Mouse (Mus musculus) embryonic facial prominence, embryonic 13.5 days (tissue): ENCODE results near the gene Zbtb1. TPM values are rescaled to one million over a fixed set of nuclear protein-coding genes. Genes with fewer than 3 reads are reported as not detected.

Experiments
- ATAC-seq: fragments of 200-750 bp; cut with Nextera tagmentation; 2 replicates; pipeline ENCODE4 v1.8.0; 2017; ENCODE audit warnings: low read depth; ENCODE audit not compliant: insufficient number of reproducible peaks, insufficient read depth, low FRiP score, low TSS enrichment
- H3K27ac ChIP-seq: fragments of 300-500 bp; sonication (generic); 2 replicates; pipeline ENCODE4 v1.5.1; 2015; ENCODE audit warnings: moderate library complexity, mild to moderate bottlenecking, inconsistent platforms
- H3K27me3 ChIP-seq: fragments of 300-500 bp; sonication (generic); 2 replicates; pipeline ENCODE4 v1.6.1; 2015; ENCODE audit warnings: mild to moderate bottlenecking, inconsistent platforms
- H3K36me3 ChIP-seq: fragments of 300-500 bp; sonication (generic); 2 replicates; pipeline ENCODE4 v1.6.1; 2015; ENCODE audit warnings: mild to moderate bottlenecking, inconsistent platforms
- H3K4me1 ChIP-seq: fragments of 300-500 bp; sonication (generic); 2 replicates; pipeline ENCODE4 v1.6.1; 2015; ENCODE audit warnings: inconsistent platforms
- H3K4me2 ChIP-seq: fragments of 300-500 bp; sonication (generic); 2 replicates; pipeline ENCODE4 v1.6.1; 2015; ENCODE audit warnings: moderate library complexity, mild to moderate bottlenecking, inconsistent platforms
- H3K4me3 ChIP-seq: fragments of 300-500 bp; sonication (generic); 2 replicates; pipeline ENCODE4 v1.5.1; 2015; ENCODE audit warnings: mild to moderate bottlenecking, inconsistent platforms
- H3K9ac ChIP-seq: fragments of 300-500 bp; sonication (generic); 2 replicates; pipeline ENCODE4 v1.6.1; 2015; ENCODE audit warnings: mild to moderate bottlenecking, inconsistent platforms
- H3K9me3 ChIP-seq: fragments of 300-500 bp; sonication (generic); 2 replicates; pipeline ENCODE4 v1.6.1; 2016; ENCODE audit warnings: inconsistent platforms
- WGBS: fragments of 180-500 bp; shearing (Covaris S2); methylation state at CpG from one replicate; pipeline ENCODE4 v1.1.7; 2015; ENCODE audit warnings: mixed read lengths; 5-methylcytosine and 5-hydroxymethylcytosine counted together
- polyA plus RNA-seq: library from polyadenylated mRNA; unstranded; fragments of >200 nt; fragmentation: Nextera tagmentation; extraction: Ambion mirVana; gene quantifications from 2 replicates; pipeline ENCODE4 v1.2.1, GENCODE M21; 2015

Gene Zbtb1
- polyA plus RNA-seq, 1 experiment from 2014 or later, result 11.3 TPM

DNA sequence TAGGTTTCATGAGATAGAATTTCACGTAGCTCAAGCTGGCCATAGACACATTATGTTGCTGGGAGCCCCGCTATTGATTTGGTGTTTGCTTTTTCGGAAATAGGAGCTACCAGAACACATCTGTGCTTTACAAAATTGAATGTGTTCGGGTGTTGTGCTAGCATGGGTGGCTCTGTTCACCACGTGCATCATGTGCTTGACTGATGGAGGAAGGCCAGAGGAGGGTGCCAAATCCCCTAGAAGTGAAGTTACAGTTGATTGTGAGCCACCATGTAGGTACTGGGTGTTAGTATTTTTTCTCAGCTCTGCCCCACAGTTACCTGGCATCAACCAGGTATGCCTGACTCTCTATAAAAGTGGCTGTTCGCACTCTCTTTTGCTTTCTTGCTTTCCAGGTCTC lies 74.8 kb downstream of the Zbtb1 start:
- no peak overlapping the region for H3K27ac ChIP-seq
- ATAC-seq, result no peak
- 78% methylated on average over 6 of the region's 6 CpGs for WGBS

GRCm38 (mm10) chr12:76446201-76446600 lies 76.1 kb downstream of the Zbtb1 start:
- H3K9ac ChIP-seq, result no peak overlapping the region
- no peak for ATAC-seq
- no peak overlapping the region for H3K27ac ChIP-seq
- no peak overlapping the region for H3K4me3 ChIP-seq
- H3K9me3 ChIP-seq, result no peaks in the 10 kb centered on the region
- WGBS, result 89% methylated on average over 11 of the region's 11 CpGs
- no peaks in the 10 kb centered on the region for H3K4me1 ChIP-seq
- no peak overlapping the region for H3K4me2 ChIP-seq
- H3K36me3 ChIP-seq, result no peaks in the 10 kb centered on the region
- H3K27me3 ChIP-seq, result no peaks in the 10 kb centered on the region

More for the DNA sequence above, 74.8 kb downstream of the Zbtb1 start:
- no peak overlapping the region for H3K4me2 ChIP-seq
- H3K27me3 ChIP-seq, result no peaks in the 10 kb centered on the region
- no peaks in the 10 kb centered on the region for H3K36me3 ChIP-seq
- no peak overlapping the region for H3K9ac ChIP-seq
- no peaks in the 10 kb centered on the region for H3K4me1 ChIP-seq
- no peaks in the 10 kb centered on the region for H3K9me3 ChIP-seq
- H3K4me3 ChIP-seq, result no peak overlapping the region

Other genes starting within 250 kb of the Zbtb1 start
- gene Esr2, start 193.0 kb upstream of the Zbtb1 start, polyA plus RNA-seq, result 0.21 and 0.31 TPM in 2 replicates
- gene Tex21, start 123.5 kb upstream of the Zbtb1 start, polyA plus RNA-seq, result 0.12 TPM in 1 of 2 replicates, not detected in the other
- 73.9 and 76.8 TPM in 2 replicates for gene Mthfd1, start 115.0 kb upstream of the Zbtb1 start, polyA plus RNA-seq
- gene Akap5, start 45.4 kb upstream of the Zbtb1 start, polyA plus RNA-seq, result 1.1 and 1.5 TPM in 2 replicates
- 20.1 and 22.3 TPM in 2 replicates for gene Zbtb25, start 664 bp upstream of the Zbtb1 start, polyA plus RNA-seq
- 5.8 and 8.9 TPM in 2 replicates for gene Hspa2, start 33.9 kb downstream of the Zbtb1 start, polyA plus RNA-seq
- 3.9 and 4.8 TPM in 2 replicates for gene Ppp1r36, start 47.3 kb downstream of the Zbtb1 start, polyA plus RNA-seq
- gene Plekhg3, start 160.6 kb downstream of the Zbtb1 start, polyA plus RNA-seq, result 5.7 and 6.5 TPM in 2 replicates